Mouse (Mus musculus) lung, postnatal 25 days (tissue): ENCODE data around the gene Adgrl1.

Experiments used
- DNase-seq: peaks from one replicate; pipeline ENCODE4 v3.0.0; 2022; ENCODE audit warnings: low spot score

Gene Adgrl1

GRCm38 (mm10) chr8:83899363-83900252 is at the start of gene Adgrl1:
Gene Adgrl1, plus strand, starts transcription at chr8:83900105.
- peak; percentile 87 for DNase-seq

GRCm38 (mm10) chr8:83852329-83852728 is 47.6 kb upstream of the Adgrl1 start:
- DNase-seq, result no peak

GRCm38 (mm10) chr8:83853323-83854050 is 46.4 kb upstream of the Adgrl1 start:
- DNase-seq, result peak; percentile 32

DNA sequence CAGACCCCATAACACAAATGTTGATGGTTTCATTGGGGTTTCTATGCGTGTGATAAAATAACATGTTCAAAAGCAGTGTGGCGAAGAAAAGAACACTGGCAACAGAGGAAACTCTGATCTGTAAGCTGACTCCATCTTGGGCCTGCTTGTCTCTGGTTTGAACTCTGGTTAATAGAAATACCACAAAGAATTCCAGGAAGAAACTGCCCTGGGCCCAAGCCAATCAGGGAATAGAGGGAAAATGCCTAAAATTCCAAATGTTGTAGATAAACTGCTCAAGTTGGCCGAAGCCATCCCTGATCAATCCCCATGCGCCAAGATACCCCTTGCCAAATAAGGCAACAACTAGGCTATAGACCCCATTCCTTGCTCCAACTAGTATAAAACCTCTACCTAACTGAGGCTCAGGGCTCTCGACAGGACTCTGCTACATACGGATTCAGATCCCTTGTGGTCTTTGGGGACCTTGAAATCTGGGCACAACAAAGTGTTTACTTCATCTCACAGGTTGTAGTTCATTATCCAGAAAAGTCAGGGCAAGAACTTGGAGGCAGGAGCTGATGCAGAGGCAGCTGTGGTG is 43.3 kb upstream of the Adgrl1 start:
- no peak for DNase-seq

DNA sequence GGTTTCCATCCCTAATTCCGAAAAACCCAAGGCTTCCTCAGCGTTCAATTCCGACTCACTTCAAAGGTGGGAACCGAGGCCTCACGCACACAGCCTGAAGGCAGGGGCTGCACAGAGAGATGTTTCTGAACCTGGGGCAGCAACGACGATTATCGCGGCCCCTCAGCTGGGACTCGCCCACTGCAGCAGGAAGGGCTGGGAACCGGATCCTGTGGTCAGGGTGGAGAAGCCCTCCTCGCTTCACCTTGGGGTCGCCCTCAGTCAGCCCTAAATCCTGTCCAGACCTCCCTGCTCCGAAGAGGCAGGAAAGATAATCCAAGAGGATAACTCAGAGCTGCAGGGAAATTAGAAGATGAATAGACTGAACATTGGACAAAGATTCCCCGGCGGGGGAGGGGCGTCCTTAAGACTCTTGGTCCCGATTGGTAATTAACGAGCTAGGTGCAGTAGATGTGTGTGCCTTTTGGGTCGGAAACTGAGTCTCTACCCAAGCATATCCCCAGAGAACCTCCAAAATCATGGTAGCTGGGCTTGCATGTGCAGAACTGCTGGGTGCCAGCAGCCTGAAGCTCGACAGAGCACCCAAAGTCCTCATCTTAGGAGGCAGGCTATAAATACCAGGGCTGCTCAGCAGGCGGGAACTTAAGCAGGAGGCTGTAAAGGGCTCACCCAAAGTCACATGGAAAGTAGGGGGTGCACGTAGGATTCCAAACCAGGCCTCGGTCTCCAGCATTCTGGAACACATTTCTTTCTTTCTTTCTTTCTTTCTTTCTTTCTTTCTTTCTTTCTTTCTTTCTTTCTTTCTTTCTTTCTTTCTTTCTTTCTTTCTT is 37.3 kb upstream of the Adgrl1 start:
- no peak for DNase-seq

DNA sequence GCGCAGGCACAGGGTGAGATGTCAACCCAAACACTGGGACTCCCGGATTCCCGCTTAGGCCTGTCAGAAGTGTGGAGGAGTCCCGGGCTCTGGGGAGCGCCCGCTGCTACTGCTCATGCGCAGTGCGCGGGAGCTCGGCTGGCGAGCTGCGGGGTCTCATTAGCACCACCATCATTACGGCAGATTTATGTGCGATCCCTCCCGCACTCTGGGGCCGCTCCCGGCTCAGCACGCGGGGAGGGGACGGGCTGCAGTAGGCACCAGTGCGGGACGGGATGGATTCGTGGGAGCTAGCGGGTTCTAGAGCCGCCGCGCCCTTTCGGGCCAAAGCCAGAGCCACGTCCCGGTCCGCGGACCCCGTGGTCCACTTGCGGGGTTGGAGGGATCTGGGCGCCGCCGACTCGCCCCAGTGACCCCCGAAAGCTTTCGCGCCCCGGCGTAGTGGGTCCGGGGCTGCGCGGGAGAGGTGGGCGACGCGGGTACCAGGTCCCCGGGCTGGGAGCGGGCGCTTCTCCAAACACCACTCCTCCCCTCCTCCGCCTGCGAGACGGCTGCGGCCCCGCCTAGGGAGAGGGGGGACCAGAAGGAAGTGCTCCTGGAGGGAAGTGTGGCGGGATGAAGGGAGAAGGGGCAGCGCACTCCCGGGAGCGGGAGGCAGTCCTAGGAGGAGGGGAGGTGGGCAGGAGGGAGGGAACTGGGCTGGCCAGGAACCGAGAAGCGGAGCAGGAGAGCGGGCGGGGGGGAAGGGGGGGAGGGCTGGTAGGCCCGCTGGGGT is 24.8 kb upstream of the Adgrl1 start:
- DNase-seq, result peak; percentile 71

DNA sequence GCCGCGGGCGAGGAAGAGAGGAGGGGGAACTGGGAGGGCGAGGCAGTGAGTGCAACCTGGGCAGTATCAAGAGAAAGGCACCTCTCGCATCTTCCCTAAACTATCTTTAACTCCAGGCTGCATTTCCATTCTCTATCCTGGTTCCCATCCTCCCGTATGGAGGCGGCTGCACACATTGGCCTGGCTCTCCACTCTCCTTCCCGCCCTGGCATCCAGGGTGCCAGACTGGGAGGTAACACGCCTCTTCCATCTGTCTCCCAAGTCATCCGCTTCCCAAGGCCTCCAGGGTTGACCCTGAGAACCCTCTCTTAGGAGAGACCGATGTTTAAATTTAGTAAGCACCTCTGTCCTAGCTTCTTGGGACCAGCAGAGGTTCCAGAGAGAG is 24.3 kb upstream of the Adgrl1 start:
- DNase-seq, result no peak

- no peak for DNase-seq
These were observed 23.6 kb upstream of the Adgrl1 start for GRCm38 (mm10) chr8:83876080-83876837.

DNA sequence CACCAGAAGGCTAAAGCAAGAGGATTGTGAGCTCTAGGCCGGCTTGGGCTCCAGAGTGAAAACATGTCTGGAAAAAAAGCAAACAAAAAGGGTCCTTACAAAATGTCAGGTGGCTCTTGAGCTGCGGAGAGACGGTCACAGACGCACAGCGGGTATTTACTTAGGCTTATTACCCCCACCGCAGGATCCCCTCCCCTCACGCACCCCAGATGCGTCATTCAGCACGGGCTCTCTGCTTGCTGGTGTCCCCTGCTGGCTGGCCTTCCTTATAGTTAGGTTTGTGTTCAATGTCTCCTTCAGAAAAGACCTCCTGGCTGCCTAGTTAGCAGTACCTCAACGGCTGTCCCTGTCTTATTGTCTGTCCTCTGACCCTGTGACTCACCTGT is 23.1 kb upstream of the Adgrl1 start:
- peak; percentile 58 for DNase-seq

- no peak for DNase-seq
These were observed 11.5 kb upstream of the Adgrl1 start for GRCm38 (mm10) chr8:83888409-83888808.

DNA sequence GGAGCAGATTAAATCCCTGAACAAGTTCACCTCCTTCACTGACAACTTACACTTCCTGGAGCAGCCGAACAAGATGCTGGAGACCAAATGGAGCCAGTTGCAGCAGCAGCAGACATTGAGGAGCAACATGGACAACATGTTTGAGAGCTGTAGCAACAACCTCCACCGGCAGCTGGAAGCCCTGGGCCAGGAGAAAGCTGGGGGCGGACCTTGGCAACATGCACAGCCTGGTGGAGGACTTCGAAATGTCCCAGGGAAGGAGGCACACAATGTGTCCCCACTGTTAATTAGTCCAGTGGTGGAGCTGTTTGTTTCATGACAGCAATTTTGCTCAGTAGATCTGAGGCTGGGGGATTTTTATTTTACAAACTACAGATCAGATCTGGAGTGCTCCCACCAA is 7.8 kb upstream of the Adgrl1 start:
- no peak for DNase-seq

GRCm38 (mm10) chr8:83893915-83894314 is 6.0 kb upstream of the Adgrl1 start:
- DNase-seq, result peak; percentile 84

- peak; percentile 70 for DNase-seq
These were observed 4.0 kb upstream of the Adgrl1 start for GRCm38 (mm10) chr8:83895894-83896293.

DNA sequence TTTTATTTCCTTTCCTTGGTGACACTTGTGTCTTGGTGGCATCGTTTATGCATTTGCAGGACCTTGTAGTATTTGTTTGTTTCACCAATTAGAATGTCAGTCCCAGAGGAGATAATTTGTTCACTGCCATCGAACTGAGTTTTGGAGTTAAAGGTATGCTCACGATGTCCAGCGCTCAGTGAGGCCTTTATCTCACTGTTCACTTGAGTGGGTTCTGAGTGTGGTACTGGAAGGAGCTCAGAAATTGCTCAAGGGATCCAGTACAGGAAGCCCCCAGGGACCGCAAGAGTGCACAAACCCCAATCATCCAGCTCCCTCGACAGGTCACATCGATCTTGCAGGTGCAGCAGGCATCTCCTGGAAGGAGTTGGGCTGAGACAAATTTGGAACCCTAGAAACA is 3.4 kb upstream of the Adgrl1 start:
- DNase-seq, result no peak

DNA sequence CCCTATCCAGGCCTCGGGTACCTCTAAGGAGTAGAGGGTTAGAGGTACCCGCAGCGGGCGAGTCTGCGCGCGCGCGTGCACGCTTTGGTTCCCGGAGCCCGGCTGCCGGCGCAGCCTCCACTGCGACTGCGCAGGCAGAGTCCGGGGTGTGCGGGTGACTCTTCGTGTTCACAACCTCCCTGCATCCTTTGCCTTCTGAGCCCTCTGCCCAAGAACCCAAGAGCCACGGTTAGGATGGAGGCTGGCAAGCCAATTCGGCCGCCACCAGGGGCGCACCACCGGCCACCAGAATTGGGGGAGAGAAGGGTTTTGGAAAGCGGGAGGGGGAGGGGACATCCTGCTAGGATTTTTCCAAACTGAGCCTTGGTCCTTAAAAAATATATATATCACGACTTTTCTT is 2.7 kb upstream of the Adgrl1 start:
- no peak for DNase-seq

DNA sequence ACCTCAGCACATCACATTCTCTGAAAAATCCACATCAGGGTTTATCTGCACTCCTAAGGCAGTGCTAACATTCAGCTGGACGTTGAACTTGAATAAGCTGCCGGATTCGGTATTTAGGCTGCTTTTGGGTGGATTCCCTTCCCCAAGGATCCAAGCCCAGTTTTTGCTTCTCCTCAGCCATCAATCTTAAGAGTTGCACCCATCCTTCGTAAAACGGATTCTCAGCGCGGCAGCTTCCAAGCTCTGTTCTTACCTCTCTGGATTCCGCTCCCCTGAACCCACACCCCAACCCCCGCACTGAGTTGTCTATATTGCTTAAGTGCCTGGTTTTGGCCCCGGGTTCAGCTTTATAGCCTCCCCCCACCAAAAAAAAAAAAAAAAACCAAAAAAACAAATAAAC is 1.4 kb upstream of the Adgrl1 start:
- no peak for DNase-seq

DNA sequence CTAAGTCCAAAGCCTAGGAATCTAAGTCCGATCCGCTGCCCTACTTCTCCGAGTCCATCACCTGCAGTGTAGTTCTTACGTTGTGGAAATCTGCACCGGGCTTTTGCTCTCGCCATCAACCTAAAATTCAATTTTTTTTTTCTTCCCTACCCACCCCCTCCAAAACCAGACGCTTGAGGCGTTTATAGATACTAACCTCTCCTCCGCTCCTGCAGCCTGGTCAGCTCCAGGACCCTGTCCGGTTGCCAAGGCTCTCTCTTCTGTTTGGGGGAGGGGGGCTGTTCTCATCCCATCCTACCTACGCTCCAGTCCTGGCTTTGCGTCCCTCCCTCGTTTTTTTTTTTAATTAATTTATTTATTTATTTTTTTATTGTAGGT is 931 bp upstream of the Adgrl1 start:
- DNase-seq, result peak; percentile 41

DNA sequence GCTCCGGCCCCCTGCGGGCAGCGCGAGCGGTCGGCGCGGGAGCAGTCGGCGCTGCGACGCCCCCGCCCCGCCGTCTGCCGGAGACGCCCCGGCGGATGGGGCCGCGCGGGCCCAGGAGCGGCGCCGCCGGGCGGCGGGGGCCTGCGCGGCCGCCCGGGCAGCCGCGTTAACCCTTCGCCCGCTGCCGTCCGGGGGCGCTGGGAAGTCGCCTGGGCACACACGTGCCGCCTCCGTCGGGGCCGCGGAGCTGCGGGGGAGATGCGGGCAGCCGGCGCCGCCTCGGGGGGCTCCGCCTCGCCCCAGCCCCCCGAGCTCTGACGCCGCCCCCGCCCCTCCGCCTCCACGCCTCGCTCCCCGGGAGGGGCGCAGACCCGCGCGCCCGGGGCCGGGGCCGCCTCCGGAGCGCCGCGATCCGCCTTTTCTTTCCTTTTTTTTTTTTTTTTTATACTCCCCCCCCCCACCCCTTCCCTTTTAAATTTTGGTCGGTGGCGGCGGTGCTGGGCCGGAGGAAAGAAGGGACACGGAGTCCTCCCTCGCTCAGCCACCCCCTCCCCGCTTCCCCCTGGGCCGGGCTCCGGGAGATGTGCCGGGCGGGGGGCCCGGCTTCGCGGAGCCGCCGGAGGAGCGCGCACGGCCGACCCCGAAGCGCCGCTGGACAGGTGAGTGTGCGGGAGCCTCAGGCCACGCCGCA is 506 bp downstream of the Adgrl1 start:
- no peak for DNase-seq

DNA sequence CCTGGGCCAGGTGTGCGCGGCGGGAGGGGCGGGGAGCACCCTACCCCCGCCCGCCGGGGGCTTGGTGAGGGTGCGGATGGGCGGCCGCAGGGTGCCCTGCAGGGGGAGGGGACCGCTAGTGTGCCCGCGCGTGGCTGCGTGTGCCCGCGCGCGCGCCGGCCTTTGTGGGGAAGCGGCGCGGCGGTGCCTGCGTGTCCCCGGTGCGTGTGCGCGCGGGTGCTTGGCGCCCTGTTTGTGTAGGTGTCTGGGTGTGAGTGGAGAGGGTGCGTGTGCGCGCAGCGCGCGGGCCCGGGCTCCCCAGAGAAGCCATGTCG is 1.0 kb downstream of the Adgrl1 start:
- no peak for DNase-seq
